Mouse (Mus musculus) forelimb bud, embryonic 11.5 days (tissue): Measurements from ENCODE around the gene Med19.

ENCODE experiments used
- DNase-seq: peaks from one replicate; pipeline ENCODE4 v3.0.0-alpha.2; 2012; ENCODE audit warnings: low read depth, low spot score

The Med19 gene

GRCm38 (mm10) chr2:84677968-84678880 is at the start of gene Med19, which contains the start of gene Gm28635:
Med19 (plus strand) TSS chr2:84678402.
Gm28635 (minus strand) TSS chr2:84678041.
- DNase-seq = peak; percentile 99

GRCm38 (mm10) chr2:84632001-84632400 is 46.2 kb upstream of the Med19 start:
- DNase-seq = no peak

- no peak for DNase-seq
Measured at GRCm38 (mm10) chr2:84632999-84633398, 45.2 kb upstream of the Med19 start.

GRCm38 (mm10) chr2:84634006-84634405 is 44.2 kb upstream of the Med19 start:
- no peak for DNase-seq

DNA sequence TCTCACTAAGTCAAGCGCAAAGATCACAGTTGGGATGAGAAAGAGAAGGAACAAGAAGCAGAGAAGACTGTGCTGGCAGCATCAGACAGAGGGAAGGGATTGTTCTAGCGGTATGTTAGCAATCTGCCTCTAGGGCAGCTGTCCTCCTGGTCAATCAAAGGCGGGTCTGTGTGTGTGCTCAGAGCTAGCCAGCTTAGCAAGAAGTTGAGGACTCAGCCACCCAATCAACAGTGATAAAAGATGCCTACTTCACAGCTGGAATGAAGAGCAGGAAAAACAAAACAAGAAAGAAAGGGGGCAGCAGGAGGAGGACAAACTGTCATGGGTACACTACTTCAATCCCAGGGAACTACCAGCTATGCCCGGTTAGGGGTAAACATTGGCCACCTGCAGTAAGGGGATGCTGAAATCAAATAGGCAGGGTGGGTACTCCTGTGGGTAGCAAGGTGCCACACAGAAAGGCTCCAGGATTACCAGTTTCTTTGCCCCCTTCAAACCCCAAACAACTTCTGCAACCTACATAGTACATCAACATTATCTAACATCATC is 43.2 kb upstream of the Med19 start:
- DNase-seq = no peak

GRCm38 (mm10) chr2:84635611-84636010 is 42.6 kb upstream of the Med19 start:
- peak; percentile 79 for DNase-seq

DNA sequence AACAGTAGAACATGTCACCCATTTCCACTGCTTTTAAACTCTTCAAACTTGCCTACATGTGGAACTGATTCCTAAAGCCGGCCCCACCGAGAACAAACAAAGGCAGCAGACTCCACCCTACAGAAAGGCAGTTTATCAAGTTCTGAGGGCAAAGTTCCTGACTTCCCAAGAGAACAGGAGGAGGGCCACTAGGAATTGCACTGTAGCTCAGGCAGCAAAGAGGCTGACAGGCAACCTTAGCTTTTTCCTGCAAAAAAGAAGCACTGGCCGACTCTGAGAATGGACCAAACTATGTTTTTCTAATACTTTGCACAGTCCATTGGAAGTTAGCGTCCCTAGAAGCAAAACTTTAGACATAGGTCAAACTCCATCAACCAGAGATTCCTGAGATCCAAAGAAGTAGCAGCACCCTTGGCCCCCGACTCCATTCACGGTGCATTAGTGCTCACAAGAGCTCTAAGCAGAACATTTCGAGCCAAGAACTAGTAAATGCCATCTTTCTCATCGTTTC is 41.9 kb upstream of the Med19 start:
- DNase-seq = peak; percentile 35

- no peak for DNase-seq
Measured at GRCm38 (mm10) chr2:84637452-84638165, 40.6 kb upstream of the Med19 start.

DNA sequence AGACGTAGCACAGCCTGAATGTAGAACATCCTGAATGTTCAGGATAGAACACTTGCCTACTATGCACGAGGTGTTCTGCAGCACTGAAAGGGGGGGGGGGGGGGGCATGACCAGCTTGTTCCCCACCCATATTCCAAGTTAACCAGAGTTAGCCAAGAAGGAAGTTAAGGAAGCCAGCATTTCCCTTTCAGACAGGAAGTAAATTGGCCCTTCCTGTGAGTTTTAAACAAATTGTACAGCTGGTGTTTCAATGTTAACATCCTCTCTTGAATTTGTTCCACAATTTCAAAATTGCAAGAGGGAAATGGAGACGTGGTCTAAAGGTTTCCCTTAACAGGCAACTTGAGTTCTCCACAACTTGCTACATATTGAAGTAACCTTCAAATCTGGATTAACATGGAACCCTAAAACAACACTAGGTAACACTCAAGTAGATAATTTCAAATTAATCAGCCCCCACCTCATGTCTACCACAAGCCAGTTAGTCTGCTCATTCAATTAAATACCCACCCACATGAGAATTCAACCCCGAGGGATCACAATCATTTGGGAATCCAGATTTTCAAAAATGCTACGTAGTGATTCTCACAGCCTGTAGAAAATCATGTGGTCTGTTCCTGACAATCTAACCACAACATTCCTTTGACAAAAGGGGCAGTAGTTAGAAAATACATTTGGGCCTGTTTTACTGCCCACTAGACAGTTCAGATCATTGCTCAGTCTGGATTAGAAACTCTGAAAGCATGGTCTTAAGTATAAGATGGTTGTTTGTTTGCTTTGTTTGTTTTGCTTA is 39.6 kb upstream of the Med19 start:
- DNase-seq = no peak

GRCm38 (mm10) chr2:84640833-84641232 is 37.4 kb upstream of the Med19 start:
- DNase-seq = no peak

- no peak for DNase-seq
Measured at GRCm38 (mm10) chr2:84646138-84646537, 32.1 kb upstream of the Med19 start.

DNA sequence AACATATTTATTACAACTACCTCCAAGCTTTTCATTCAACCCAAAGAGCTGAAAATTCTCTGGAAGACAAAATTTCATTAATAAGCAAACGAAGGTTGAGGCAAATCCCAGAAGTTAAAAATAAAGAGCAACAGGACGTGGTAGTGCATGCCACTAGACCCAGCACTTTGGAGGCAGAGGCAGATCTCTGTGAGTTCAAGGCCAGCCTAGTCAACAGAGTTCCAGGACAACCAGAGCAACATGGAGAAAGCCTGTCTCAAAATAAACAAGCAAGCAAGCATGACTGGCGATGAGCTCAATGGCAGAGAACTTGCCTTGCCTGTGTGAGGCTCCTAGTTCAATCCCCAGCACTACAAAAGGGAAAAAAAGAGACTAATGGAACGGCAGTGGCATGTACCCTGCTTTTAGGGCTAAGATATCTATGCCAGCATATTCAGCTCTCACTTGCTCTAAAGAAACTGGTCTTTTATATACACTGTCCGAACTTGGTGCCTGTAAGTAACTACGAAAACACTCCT is 31.1 kb upstream of the Med19 start:
- DNase-seq = no peak

- DNase-seq = no peak
Measured at GRCm38 (mm10) chr2:84648369-84648768, 29.8 kb upstream of the Med19 start.

DNA sequence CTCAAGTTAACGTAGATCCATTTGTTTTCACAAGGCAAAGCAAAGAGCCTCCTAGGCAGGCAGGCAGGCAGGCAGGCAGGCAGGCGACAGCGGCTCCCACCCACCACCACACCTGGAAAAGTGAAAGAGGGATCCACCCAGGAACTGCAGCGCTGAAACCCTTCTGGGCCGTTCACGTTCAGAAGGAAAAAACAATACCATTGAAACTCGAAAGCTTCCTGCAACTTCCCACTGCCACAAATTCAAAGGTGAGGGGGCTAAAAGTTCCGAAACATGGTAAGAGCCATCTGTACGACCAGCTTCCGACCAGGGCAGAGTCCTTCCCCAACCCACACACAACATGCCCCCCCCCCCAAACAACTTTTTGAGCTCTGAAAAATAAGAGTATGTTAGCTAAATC is 28.5 kb upstream of the Med19 start:
- no peak for DNase-seq

GRCm38 (mm10) chr2:84650464-84651195 is 27.6 kb upstream of the Med19 start, which contains the start of gene Ctnnd1:
Ctnnd1 (minus strand) TSS chr2:84650765.
- peak; percentile 93 for DNase-seq

GRCm38 (mm10) chr2:84653354-84653753 is 24.8 kb upstream of the Med19 start:
- no peak for DNase-seq

GRCm38 (mm10) chr2:84655864-84656263 is 22.3 kb upstream of the Med19 start:
- no peak for DNase-seq

DNA sequence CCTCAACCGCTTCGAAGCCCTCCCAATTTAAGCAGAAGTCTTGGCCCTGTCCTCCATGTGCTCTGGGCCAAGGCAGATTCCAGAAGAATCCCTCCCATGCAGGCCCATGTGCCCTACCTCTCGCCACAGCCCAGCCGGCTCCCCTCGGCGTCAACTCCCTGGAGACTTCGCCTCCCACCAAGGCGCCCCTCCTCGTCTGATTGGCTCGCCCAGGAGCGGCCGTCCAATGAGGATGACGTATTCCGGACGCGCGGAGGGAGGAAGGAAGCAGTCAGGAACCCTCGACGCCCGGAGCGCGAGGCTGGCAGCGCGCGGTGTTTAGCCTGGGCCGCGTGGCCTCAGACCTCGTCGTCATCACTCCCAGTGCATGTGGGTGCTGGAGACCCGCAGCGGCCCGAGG is 19.4 kb upstream of the Med19 start, which contains the start of gene Btbd18:
Gene Btbd18, plus strand, starts transcription at position 274 of the 400 bp plus-strand sequence.
- no peak for DNase-seq

GRCm38 (mm10) chr2:84660253-84660652 is 17.9 kb upstream of the Med19 start:
- DNase-seq = no peak

DNA sequence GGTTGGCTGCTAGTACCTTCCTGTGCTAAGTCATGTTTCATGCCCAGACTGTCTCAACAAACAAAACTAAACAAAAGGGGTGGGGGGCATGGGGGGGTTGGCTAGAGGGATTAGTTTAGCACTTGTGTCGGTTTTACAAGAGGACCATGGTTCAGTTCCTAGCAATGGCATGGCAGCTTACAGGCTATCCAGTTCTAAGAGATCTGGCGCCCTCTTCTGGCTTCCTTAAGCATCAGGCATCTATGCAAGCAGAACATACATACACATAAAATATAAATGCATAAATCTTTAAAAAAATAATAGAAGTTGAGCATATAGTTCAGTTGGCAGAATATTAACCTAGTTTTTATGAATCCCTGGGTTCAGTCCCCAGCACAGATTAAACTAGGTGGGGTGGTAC is 15.3 kb upstream of the Med19 start:
- DNase-seq = peak; percentile 40
